17 mouse cellular contexts compared by ENCODE assay signal in the genomic region with DNA sequence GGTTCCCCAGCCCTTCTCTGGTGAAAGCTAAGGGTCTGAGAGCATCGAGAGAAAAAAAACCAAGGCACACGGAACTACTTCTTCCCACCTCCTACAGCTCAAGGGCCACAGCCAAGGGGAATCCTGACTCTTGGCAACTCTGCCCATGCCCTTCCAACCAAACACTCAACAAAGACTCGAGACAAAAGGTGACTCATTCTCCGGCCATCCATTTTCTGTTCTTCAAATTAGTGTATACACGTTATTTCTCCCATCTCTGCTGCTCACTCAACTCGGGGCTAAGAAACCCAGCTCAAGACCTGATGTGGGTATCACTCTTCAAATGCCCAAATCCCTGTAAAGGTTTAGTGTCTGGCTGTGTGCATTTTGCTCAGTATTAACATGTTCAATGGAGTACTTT.
DNase-seq lines count a peak whose midpoint lies in the region; ATAC-seq and TF ChIP-seq lines count a peak whose summit lies in the region.
"Had no signal": no experiment of that assay in that cellular context is flagged by ENCODE, and none has a peak within 500 bp of the region (broad histone marks: within the 10 kb centered on the region; RNA-seq: fewer than 3 reads in every experiment).

No protein-coding gene starts in this region.

- H3K9me3 ChIP-seq in forebrain, embryonic 15.5 days: no peaks in the 10 kb centered on the region
- H3K9me3 ChIP-seq in limb, embryonic 10.5 days (replicated peaks): no peaks in the 10 kb centered on the region
- H3K9me3 ChIP-seq in midbrain, embryonic 16.5 days (replicated peaks; ENCODE audit: control insufficient read depth, low read length, poor library complexity, severe bottlenecking): no peaks in the 10 kb centered on the region
- H3K9me3 ChIP-seq: heart, embryonic 15.5 days; limb, embryonic 15.5 days had no signal

- H3K4me3 ChIP-seq in forebrain, embryonic 15.5 days: no peak overlapping the region
- no peak overlapping the region for H3K4me3 ChIP-seq in limb, embryonic 10.5 days
- H3K4me3 ChIP-seq in midbrain, embryonic 16.5 days (ENCODE audit: low read depth, low read length): no peak overlapping the region
- H3K4me3 ChIP-seq: erythroblast, embryonic 14.5 days; heart, embryonic 15.5 days; limb, embryonic 15.5 days; myocyte had no signal

- no peak overlapping the region for H3K9ac ChIP-seq in forebrain, embryonic 15.5 days (replicated peaks)
- no peak overlapping the region for H3K9ac ChIP-seq in midbrain, embryonic 16.5 days (ENCODE audit: low read depth, low read length)
- H3K9ac ChIP-seq: heart, embryonic 15.5 days; limb, embryonic 15.5 days; lung, embryonic 14.5 days had no signal

- ATAC-seq in forebrain, embryonic 15.5 days (replicated peaks): no peak; the same call in 1 of the 2 replicates
- ATAC-seq in midbrain, embryonic 16.5 days: no peak
- no peak for ATAC-seq in megakaryocyte, adult 5-6 weeks (ENCODE audit: poor library complexity, severe bottlenecking)

- H3K4me2 ChIP-seq in forebrain, embryonic 15.5 days (replicated peaks): 0 out of 2 replicates have a peak overlapping the region, but pooled peaks have one; percentile 32
- H3K4me2 ChIP-seq in midbrain, embryonic 16.5 days (ENCODE audit: low read length): no peak overlapping the region
- H3K4me2 ChIP-seq: heart, embryonic 15.5 days; limb, embryonic 15.5 days; lung, embryonic 14.5 days had no signal

- no peaks in the 10 kb centered on the region for H3K27me3 ChIP-seq in forebrain, embryonic 15.5 days
- H3K27me3 ChIP-seq in limb, embryonic 10.5 days (ENCODE audit: low read depth, poor library complexity, severe bottlenecking): no peaks in the 10 kb centered on the region
- H3K27me3 ChIP-seq in midbrain, embryonic 16.5 days (ENCODE audit: control insufficient read depth, insufficient read depth, low read depth, low read length): no peaks in the 10 kb centered on the region
- H3K27me3 ChIP-seq: heart, embryonic 15.5 days; limb, embryonic 15.5 days had no signal

- peak overlapping the region; percentile 70 for H3K27ac ChIP-seq in forebrain, embryonic 15.5 days (replicated peaks)
- peak overlapping the region; percentile 42; the same call in 1 of the 2 replicates for H3K27ac ChIP-seq in limb, embryonic 10.5 days
- H3K27ac ChIP-seq in midbrain, embryonic 16.5 days (ENCODE audit: low read length): peak overlapping the region; percentile 73
- H3K27ac ChIP-seq: heart, embryonic 15.5 days; macrophage had no signal

- no peak for TF ChIP-seq CTCF in brain, embryonic 14.5 days (IDR thresholded peaks at IDR 0.05; ENCODE audit: borderline replicate concordance, extremely low read depth, insufficient read depth, insufficient read length)

- WGBS in forebrain, embryonic 15.5 days: 37% methylated on average over 6 of the region's 6 CpGs
- 89% methylated on average over 6 of the region's 6 CpGs for WGBS in limb, embryonic 10.5 days
- whole genome bisulfite sequencing in midbrain, embryonic 16.5 days: 55% methylated on average over 6 of the region's 6 CpGs

- peak; percentile 57 for DNase-seq in brain, embryonic 14.5 days (ENCODE audit: low read depth)
- no peak for DNase-seq in limb, embryonic 10.5 days (ENCODE audit: low spot score)
- DNase-seq in spleen, adult 12 weeks (ENCODE audit: low spot score): no peak
- DNase-seq in thymus, postnatal 4 days: no peak
- DNase-seq: adrenal gland, adult 2 months; kidney, adult 2 months; lung, embryonic 14.5 days; right cerebral cortex, postnatal 14 days had no signal

- peaks cover 62% of the 10 kb centered on the region for H3K4me1 ChIP-seq in forebrain, embryonic 15.5 days
- H3K4me1 ChIP-seq in limb, embryonic 10.5 days: peaks cover 59% of the 10 kb centered on the region
- H3K4me1 ChIP-seq in midbrain, embryonic 16.5 days (ENCODE audit: control insufficient read depth, insufficient read depth, low read length): peaks cover 49% of the 10 kb centered on the region

- H3K36me3 ChIP-seq in forebrain, embryonic 15.5 days: no peaks in the 10 kb centered on the region
- H3K36me3 ChIP-seq in limb, embryonic 10.5 days: peaks cover 20% of the 10 kb centered on the region
- no peaks in the 10 kb centered on the region for H3K36me3 ChIP-seq in midbrain, embryonic 16.5 days (ENCODE audit: control insufficient read depth, insufficient read depth, low read length)
- H3K36me3 ChIP-seq: G1E; heart, embryonic 15.5 days; limb, embryonic 15.5 days had no signal

- TF ChIP-seq POLR2A in brain, embryonic 14.5 days (IDR thresholded peaks at IDR 0.05; ENCODE audit: borderline replicate concordance, extremely low read depth, insufficient read depth, insufficient read length, poor library complexity, severe bottlenecking): no peak
